Mouse (Mus musculus): ENCODE results near the gene Nkx2-3. TPM values are rescaled to one million over a fixed set of nuclear protein-coding genes. Genes with fewer than 3 reads are reported as not detected.

Gene Nkx2-3
- polyA plus RNA-seq, 1 experiment, result 7.4 TPM

DNA sequence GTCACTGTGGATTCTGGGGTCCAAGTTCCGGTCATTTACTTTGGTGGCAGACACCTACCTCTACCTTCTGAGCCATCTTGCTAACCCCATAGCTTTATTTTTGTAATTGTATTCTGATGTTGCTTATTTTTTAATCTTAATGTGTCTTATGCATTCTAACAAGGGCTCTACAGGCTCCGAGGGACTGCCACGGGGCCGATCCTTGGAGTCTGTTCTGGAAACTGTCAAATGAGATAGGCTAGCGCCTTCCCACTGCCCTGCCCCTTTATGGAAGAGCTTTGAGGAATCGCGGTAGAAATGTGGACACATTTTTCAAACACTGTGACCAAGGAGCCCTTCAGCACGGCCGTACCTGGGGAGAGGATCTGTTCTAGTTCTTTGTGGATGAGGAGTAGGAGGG lies 30.7 kb downstream of the Nkx2-3 start:
- TF ChIP-seq POLR2A (IDR thresholded peaks at IDR 0.05; ENCODE audit: low read depth, low read length), result no peak
- no peak for TF ChIP-seq CTCF (IDR thresholded peaks at IDR 0.05; ENCODE audit: extremely low read depth, insufficient read depth, insufficient read length, insufficient replicate concordance)
- 93% methylated on average over 9 of the region's 9 CpGs for WGBS
- DNase-seq (ENCODE audit: low read depth in 1 of 2, low spot score in 2 of 2), result no peak
- Histone ChIP-seq H3K4me3 (ENCODE audit: extremely low read depth, insufficient read depth, insufficient read length) (no peak overlapping the region), H3K4me1 (ENCODE audit: control insufficient read depth, insufficient read depth, insufficient read length) (peaks cover 33% of the 10 kb centered on the region; the same call in 1 of the 2 replicates), H3K27ac (ENCODE audit: insufficient read depth, low read length) (no peak overlapping the region), H3K36me3 (ENCODE audit: control insufficient read depth, insufficient read depth, low read length) (no peaks in the 10 kb centered on the region), H3K27me3 (ENCODE audit: control insufficient read depth, insufficient read depth, low read length) (no peaks in the 10 kb centered on the region)

DNA sequence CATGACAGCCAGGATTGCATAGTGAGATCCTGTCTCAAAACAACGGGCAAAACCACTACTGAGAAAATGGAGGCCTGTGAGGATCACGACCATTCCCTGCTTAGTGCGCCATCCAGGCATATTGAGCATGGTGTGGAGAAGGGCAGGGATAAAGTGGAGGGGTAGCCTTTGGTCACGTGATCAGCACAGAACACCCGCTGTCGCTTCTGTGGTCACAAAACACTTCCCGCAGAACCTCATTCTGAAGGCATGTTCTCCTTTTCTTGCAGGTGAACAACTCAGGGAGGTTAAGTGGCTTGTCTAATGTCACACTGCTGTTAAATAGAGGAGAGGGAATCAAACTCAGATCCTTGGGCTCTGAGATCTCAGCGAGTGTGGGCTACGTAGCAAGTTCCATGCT lies 33.4 kb downstream of the Nkx2-3 start:
- H3K27me3 ChIP-seq (ENCODE audit: control insufficient read depth, insufficient read depth, low read length), result no peaks in the 10 kb centered on the region
- H3K4me3 ChIP-seq (ENCODE audit: extremely low read depth, insufficient read depth, insufficient read length), result no peak overlapping the region
- no peak for TF ChIP-seq POLR2A (IDR thresholded peaks at IDR 0.05; ENCODE audit: low read depth, low read length)
- TF ChIP-seq CTCF (IDR thresholded peaks at IDR 0.05; ENCODE audit: extremely low read depth, insufficient read depth, insufficient read length, insufficient replicate concordance), result no peak
- no peak for DNase-seq (ENCODE audit: low read depth in 1 of 2, low spot score in 2 of 2)
- no peaks in the 10 kb centered on the region for H3K36me3 ChIP-seq (ENCODE audit: control insufficient read depth, insufficient read depth, low read length)
- H3K4me1 ChIP-seq (ENCODE audit: control insufficient read depth, insufficient read depth, insufficient read length), result peaks cover 41% of the 10 kb centered on the region; the same call in 1 of the 2 replicates
- WGBS, result 32% methylated on average over 9 of the region's 9 CpGs
- H3K27ac ChIP-seq (ENCODE audit: insufficient read depth, low read length), result peak overlapping the region; percentile 89

DNA sequence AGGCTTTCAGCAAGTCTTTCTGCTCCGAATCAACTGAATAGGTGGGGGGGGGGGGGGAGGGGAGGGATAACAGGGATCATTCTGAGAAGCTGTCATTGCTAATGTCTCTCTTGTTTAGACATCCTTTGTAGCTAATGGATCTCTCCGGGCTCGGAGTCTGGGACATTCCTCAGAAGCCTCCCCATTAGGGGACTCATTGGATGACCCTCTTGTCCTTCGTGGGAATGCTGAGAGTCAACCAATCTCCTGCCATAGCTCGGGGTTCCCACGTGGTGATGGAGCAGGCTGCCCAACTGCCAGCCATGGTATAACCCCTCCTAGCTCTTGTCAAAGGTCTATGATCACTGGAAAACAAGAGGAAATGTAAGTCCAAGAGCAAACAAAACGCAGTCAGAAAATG lies 34.7 kb downstream of the Nkx2-3 start:
- H3K27ac ChIP-seq (ENCODE audit: insufficient read depth, low read length), result peak overlapping the region; percentile 89
- no peak for TF ChIP-seq POLR2A (IDR thresholded peaks at IDR 0.05; ENCODE audit: low read depth, low read length)
- TF ChIP-seq CTCF (IDR thresholded peaks at IDR 0.05; ENCODE audit: extremely low read depth, insufficient read depth, insufficient read length, insufficient replicate concordance), result no peak

DNA sequence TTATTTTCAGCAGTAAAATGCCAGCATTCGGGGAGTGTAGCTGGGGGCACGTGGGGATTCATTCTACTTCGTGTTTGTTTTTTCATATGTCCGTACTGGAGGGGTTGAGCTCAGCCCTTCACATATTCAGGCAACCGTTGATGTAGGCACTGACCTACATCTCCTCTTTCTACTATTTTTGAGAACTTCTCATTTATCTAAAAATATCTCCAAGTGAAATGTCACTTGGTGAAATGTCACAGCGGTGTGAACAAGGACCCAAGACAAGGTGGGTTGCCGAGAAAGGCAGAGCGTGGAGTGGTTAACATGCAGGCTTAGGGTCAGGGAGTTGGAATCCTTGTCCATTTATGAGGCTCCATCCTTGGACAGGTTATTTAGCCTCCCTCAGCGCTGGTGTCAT lies 35.1 kb downstream of the Nkx2-3 start:
- no peak for TF ChIP-seq CTCF (IDR thresholded peaks at IDR 0.05; ENCODE audit: extremely low read depth, insufficient read depth, insufficient read length, insufficient replicate concordance)
- TF ChIP-seq POLR2A (IDR thresholded peaks at IDR 0.05; ENCODE audit: low read depth, low read length), result no peak; the same call in 1 of the 2 replicates
- DNase-seq (ENCODE audit: low read depth in 1 of 2, low spot score in 2 of 2), result peak; percentile 24 to 26
- Histone ChIP-seq H3K27me3 (ENCODE audit: control insufficient read depth, insufficient read depth, low read length) (no peaks in the 10 kb centered on the region), H3K4me1 (ENCODE audit: control insufficient read depth, insufficient read depth, insufficient read length) (peaks cover 33% of the 10 kb centered on the region; the same call in 1 of the 2 replicates), H3K36me3 (ENCODE audit: control insufficient read depth, insufficient read depth, low read length) (no peaks in the 10 kb centered on the region), H3K27ac (ENCODE audit: insufficient read depth, low read length) (peak overlapping the region; percentile 89), H3K4me3 (ENCODE audit: extremely low read depth, insufficient read depth, insufficient read length) (peak overlapping the region; percentile 41; the same call in 1 of the 2 replicates)
- WGBS, result 26% methylated on average over 9 of the region's 9 CpGs

More for the DNA sequence above, 34.7 kb downstream of the Nkx2-3 start:
- no peaks in the 10 kb centered on the region for H3K27me3 ChIP-seq (ENCODE audit: control insufficient read depth, insufficient read depth, low read length)
- DNase-seq (ENCODE audit: low read depth in 1 of 2, low spot score in 2 of 2), result no peak
- WGBS, result 49% methylated on average over 7 of the region's 7 CpGs
- H3K4me3 ChIP-seq (ENCODE audit: extremely low read depth, insufficient read depth, insufficient read length), result no peak overlapping the region
- peaks cover 33% of the 10 kb centered on the region; the same call in 1 of the 2 replicates for H3K4me1 ChIP-seq (ENCODE audit: control insufficient read depth, insufficient read depth, insufficient read length)
- no peaks in the 10 kb centered on the region for H3K36me3 ChIP-seq (ENCODE audit: control insufficient read depth, insufficient read depth, low read length)

DNA sequence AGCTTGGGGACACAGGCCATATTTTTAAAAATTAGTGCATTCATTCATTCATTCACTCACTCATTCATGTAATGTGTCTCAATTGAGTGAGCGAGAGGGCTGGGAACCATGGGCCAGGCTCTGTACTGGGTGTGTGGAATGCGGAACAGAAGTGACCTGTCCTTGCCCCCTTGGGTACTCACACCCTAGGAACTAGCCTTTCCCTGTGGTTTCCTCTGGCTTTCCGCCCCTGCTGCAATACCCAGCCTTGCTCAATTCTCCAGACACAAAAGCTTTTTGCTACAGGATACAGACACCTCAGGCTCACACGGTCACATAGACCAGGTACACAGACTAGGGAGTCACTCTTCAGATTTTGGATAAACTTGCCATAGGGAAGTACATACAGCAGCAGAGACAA lies 36.2 kb downstream of the Nkx2-3 start:
- Histone ChIP-seq H3K27me3 (ENCODE audit: control insufficient read depth, insufficient read depth, low read length) (no peaks in the 10 kb centered on the region), H3K4me3 (ENCODE audit: extremely low read depth, insufficient read depth, insufficient read length) (no peak overlapping the region), H3K27ac (ENCODE audit: insufficient read depth, low read length) (peak overlapping the region; percentile 12; the same call in 1 of the 2 replicates), H3K4me1 (ENCODE audit: control insufficient read depth, insufficient read depth, insufficient read length) (peaks cover 33% of the 10 kb centered on the region; the same call in 1 of the 2 replicates), H3K36me3 (ENCODE audit: control insufficient read depth, insufficient read depth, low read length) (no peaks in the 10 kb centered on the region)
- TF ChIP-seq CTCF (IDR thresholded peaks at IDR 0.05; ENCODE audit: extremely low read depth, insufficient read depth, insufficient read length, insufficient replicate concordance) (no peak), POLR2A (IDR thresholded peaks at IDR 0.05; ENCODE audit: low read depth, low read length) (no peak)
- no peak for DNase-seq (ENCODE audit: low read depth in 1 of 2, low spot score in 2 of 2)
- 46% methylated on average over 4 of the region's 4 CpGs for WGBS

DNA sequence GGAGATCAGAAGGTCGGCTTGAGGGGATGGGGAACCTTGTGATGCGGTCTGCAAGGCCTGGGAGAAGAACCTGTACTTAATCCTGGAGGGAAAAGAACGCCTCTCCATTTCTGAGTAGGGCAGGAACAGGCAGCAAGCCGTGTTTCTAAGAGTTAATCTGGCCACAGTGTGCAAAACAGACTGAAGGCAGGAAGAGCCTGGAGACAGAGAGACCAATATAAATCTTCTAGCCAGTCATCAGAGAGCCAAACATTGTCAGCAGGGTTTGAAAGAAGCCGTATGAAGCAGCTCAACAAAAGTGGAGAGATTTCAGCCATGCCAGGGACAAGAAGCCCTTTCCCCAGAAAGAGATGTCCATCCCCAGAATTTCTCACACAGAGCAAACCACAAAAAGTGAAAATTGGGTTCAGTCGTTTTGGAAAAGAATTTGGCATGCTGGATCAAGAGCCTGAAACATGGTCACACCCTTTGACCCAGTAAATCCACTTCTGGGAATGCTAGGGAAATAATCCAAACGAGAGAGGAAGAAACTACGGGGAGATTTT lies 39.2 kb downstream of the Nkx2-3 start:
- Histone ChIP-seq H3K4me3 (ENCODE audit: extremely low read depth, insufficient read depth, insufficient read length) (no peak overlapping the region), H3K36me3 (ENCODE audit: control insufficient read depth, insufficient read depth, low read length) (no peaks in the 10 kb centered on the region), H3K4me1 (ENCODE audit: control insufficient read depth, insufficient read depth, insufficient read length) (peaks cover 25% of the 10 kb centered on the region; the same call in 1 of the 2 replicates), H3K27ac (ENCODE audit: insufficient read depth, low read length) (no peak overlapping the region), H3K27me3 (ENCODE audit: control insufficient read depth, insufficient read depth, low read length) (no peaks in the 10 kb centered on the region)
- WGBS, result 62% methylated on average over 8 of the region's 8 CpGs
- DNase-seq (ENCODE audit: low read depth in 1 of 2, low spot score in 2 of 2), result no peak
- TF ChIP-seq CTCF (IDR thresholded peaks at IDR 0.05; ENCODE audit: extremely low read depth, insufficient read depth, insufficient read length, insufficient replicate concordance) (no peak), POLR2A (IDR thresholded peaks at IDR 0.05; ENCODE audit: low read depth, low read length) (no peak)
